Mouse (Mus musculus) neural tube, embryonic 12.5 days (tissue): ENCODE data around the gene Olfr449. TPM values are rescaled to one million over a fixed set of nuclear protein-coding genes. Genes with fewer than 3 reads are reported as not detected.

Experiments used
- ATAC-seq: fragments of 200-750 bp; cut with Nextera tagmentation; 2 replicates; pipeline ENCODE4 v1.8.0; 2017; ENCODE audit warnings: low read depth, mild to moderate bottlenecking, moderate TSS enrichment, moderate library complexity; ENCODE audit not compliant: low FRiP score
- H3K27ac ChIP-seq: fragments of 300-500 bp; sonication (generic); 2 replicates; pipeline ENCODE4 v1.5.1; 2016
- H3K27me3 ChIP-seq: fragments of 300-500 bp; sonication (generic); replicated peaks from 2 replicates; pipeline ENCODE4 v1.6.1; 2016; ENCODE audit warnings: mild to moderate bottlenecking
- H3K36me3 ChIP-seq: fragments of 300-500 bp; sonication (generic); 2 replicates; pipeline ENCODE4 v1.6.1; 2016; ENCODE audit warnings: mild to moderate bottlenecking
- H3K4me1 ChIP-seq: fragments of 300-500 bp; sonication (generic); 2 replicates; pipeline ENCODE4 v1.6.1; 2016
- H3K4me2 ChIP-seq: fragments of 300-500 bp; sonication (generic); replicated peaks from 2 replicates; pipeline ENCODE4 v1.6.1; 2016; ENCODE audit warnings: mild to moderate bottlenecking
- H3K4me3 ChIP-seq: fragments of 300-500 bp; sonication (generic); 2 replicates; pipeline ENCODE4 v1.5.1; 2016
- H3K9ac ChIP-seq: fragments of 300-500 bp; sonication (generic); 2 replicates; pipeline ENCODE4 v1.6.1; 2016; ENCODE audit warnings: mild to moderate bottlenecking
- H3K9me3 ChIP-seq: fragments of 300-500 bp; sonication (generic); 2 replicates; pipeline ENCODE4 v1.6.1; 2016; ENCODE audit warnings: mild to moderate bottlenecking
- WGBS: fragments of 180-500 bp; shearing (Covaris S2); methylation state at CpG from one replicate; pipeline ENCODE4 v1.1.7; 2016; 5-methylcytosine and 5-hydroxymethylcytosine counted together
- polyA plus RNA-seq: library from polyadenylated mRNA; unstranded; fragments of >200 nt; fragmentation: Nextera tagmentation; extraction: Ambion mirVana; gene quantifications from 2 replicates; pipeline ENCODE4 v1.2.1, GENCODE M21; 2016

Olfr449 gene
- not detected in 2 replicates for polyA plus RNA-seq

DNA sequence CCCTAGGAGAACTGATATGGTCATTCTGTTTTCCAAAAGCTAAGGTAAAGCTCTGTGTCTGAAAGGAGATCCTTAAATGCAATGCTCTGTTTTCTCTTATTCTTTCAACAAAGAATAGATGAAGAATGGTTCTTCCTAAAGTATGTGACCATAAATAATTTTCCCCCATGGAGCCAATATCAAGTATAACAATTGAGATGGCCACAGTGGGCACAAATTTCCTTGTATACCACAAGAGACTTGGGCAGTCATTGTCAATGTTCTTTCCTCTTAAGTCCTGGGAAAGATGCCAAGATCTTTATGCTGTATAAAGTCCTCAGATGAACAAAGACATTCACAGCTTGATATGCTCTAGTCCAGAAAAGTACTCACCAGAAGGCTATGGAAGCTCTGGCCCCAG lies at the start of gene Olfr449:
TSS of gene Olfr449 (plus strand) at position 301 of the 400 bp plus-strand sequence.
- Histone ChIP-seq H3K4me3 (no peak within 1 kb of the TSS), H3K4me1 (no peaks in the 10 kb centered on the region), H3K4me2 (no peak within 1 kb of the TSS), H3K27ac (no peak within 1 kb of the TSS), H3K9ac (no peak within 1 kb of the TSS), H3K27me3 (no peaks in the 10 kb centered on the region), H3K9me3 (no peaks in the 10 kb centered on the region), H3K36me3 (no peaks in the 10 kb centered on the region)
- ATAC-seq = no peak

DNA sequence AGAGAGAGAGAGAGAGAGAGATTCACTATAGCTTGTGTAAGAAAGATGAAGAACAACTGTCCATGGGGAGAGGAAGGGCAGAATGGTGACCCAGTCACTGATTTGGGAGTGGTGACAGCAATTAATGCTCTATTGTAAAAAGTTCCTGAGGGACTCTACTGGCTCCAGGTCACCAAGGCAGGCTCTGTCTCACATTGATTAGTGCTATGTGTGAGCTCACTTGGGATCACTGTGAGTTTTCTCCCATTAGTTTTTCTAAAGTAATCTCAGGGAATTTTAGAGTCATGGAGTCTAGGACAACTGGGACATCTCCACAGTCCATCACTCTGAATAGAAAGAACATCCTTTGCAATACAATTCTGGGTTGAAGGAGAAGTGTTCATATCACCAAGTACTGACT lies 49.4 kb upstream of the Olfr449 start, which contains the start of gene Olfr452:
TSS of gene Olfr452 (plus strand) at position 301 of the 400 bp plus-strand sequence.
- no peaks in the 10 kb centered on the region for H3K9me3 ChIP-seq
- H3K36me3 ChIP-seq = no peaks in the 10 kb centered on the region
- no peak within 1 kb of the TSS for H3K9ac ChIP-seq
- no peak within 1 kb of the TSS for H3K4me3 ChIP-seq
- no peaks in the 10 kb centered on the region for H3K4me1 ChIP-seq
- no peaks in the 10 kb centered on the region for H3K27me3 ChIP-seq
- H3K27ac ChIP-seq = no peak within 1 kb of the TSS
- H3K4me2 ChIP-seq = no peak within 1 kb of the TSS
- no peak for ATAC-seq

DNA sequence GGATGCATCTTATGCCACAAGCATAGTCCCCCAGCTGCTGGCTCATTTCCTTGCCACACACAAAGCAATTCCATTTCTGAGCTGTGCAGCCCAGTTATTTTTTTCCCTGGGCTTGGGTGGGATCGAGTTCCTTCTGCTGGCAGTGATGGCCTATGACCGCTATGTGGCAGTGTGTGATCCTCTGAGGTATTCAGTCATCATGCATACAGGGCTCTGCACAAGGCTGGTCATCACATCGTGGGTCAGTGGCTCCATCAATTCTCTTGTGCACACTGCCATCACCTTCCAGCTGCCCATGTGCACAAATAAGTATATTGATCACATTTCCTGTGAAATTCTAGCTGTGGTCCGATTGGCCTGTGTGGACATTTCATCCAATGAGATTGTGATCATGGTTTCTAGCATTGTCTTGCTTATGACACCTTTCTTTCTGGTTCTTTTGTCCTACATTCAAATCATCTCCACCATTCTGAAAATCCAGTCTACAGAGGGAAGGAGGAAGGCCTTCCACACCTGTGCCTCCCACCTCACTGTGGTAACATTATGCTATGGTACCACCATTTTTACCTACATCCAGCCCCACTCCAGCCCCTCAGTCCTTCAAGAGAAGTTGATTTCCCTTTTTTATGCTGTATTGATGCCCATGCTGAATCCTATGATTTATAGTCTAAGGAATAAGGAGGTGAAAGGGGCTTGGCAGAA lies 43.8 kb upstream of the Olfr449 start:
- Histone ChIP-seq H3K4me3 (no peak overlapping the region), H3K9me3 (no peaks in the 10 kb centered on the region), H3K9ac (no peak overlapping the region), H3K4me2 (no peak overlapping the region), H3K27me3 (no peaks in the 10 kb centered on the region), H3K27ac (no peak overlapping the region), H3K36me3 (no peaks in the 10 kb centered on the region), H3K4me1 (no peaks in the 10 kb centered on the region)
- 46% methylated on average over 4 of the region's 4 CpGs for WGBS
- peak; percentile 66 for ATAC-seq

DNA sequence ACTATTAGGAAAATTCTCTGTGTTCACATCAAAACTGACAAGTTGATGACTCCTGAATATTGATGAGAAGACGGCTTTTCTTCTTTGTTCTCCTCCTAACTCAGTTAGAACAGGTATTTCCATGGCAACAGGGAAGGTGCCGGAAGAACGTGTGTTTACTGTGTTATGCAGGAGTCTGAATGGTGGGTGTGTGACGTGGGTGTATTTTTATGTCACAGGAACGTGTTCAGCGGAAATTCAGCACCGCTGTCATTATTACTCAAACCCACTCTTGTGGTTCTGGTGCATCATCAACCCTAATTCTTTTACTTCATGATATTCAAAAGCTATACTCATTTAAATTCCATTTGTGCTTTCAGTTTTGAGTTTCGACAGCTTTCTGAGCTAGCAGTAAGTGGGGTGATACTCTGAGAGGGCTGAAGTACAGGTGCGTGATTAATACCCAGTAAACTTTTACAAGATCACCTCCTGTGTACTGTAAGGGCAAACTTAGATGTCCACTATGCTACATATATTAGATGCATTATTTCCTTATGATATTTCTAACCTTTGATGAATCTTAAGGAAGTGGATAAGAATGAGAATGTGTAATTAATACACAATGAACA lies 43.1 kb upstream of the Olfr449 start:
- Histone ChIP-seq H3K4me1 (no peaks in the 10 kb centered on the region), H3K9me3 (no peaks in the 10 kb centered on the region), H3K4me3 (no peak overlapping the region), H3K27me3 (no peaks in the 10 kb centered on the region), H3K9ac (no peak overlapping the region), H3K27ac (no peak overlapping the region), H3K36me3 (no peaks in the 10 kb centered on the region), H3K4me2 (no peak overlapping the region)
- WGBS = 78% methylated on average over 9 of the region's 9 CpGs
- ATAC-seq = no peak

- no peak overlapping the region for H3K4me2 ChIP-seq
- no peak overlapping the region for H3K27ac ChIP-seq
- no peaks in the 10 kb centered on the region for H3K9me3 ChIP-seq
- no peaks in the 10 kb centered on the region for H3K27me3 ChIP-seq
- WGBS = 95% methylated on average over 3 of the region's 3 CpGs
- no peak overlapping the region for H3K4me3 ChIP-seq
- ATAC-seq = no peak
- no peak overlapping the region for H3K9ac ChIP-seq
- H3K4me1 ChIP-seq = no peaks in the 10 kb centered on the region
- H3K36me3 ChIP-seq = no peaks in the 10 kb centered on the region
Measured at GRCm38 (mm10) chr6:42794982-42795381, 39.2 kb upstream of the Olfr449 start.

DNA sequence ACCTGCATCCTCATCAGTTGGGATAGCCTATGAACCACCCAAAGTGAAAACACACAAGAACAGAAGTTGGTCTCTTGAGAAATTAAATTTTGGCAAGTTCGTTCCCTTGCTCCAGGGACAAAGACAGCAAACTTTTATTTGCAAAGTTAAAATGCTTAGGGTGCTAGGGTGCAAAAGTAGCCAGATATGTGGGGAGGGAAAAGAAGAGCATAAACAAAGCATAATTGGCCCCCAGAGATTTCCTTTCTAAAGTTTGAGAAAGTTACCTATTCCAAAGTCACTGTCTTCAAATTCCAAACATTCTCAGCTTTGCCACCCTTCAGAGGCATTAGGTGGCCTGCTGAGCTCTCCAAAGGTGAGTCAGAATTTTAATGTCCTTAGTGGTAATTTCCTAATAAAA lies 22.5 kb upstream of the Olfr449 start, which contains the start of gene Olfr450:
TSS of gene Olfr450 (plus strand) at position 301 of the 400 bp plus-strand sequence.
- Histone ChIP-seq H3K4me3 (no peak within 1 kb of the TSS), H3K36me3 (no peaks in the 10 kb centered on the region), H3K27ac (no peak within 1 kb of the TSS), H3K27me3 (no peaks in the 10 kb centered on the region), H3K9me3 (no peaks in the 10 kb centered on the region), H3K4me1 (no peaks in the 10 kb centered on the region), H3K4me2 (no peak within 1 kb of the TSS), H3K9ac (no peak within 1 kb of the TSS)
- WGBS = 85% methylated on average over 1 of the region's 1 CpGs
- ATAC-seq = no peak

GRCm38 (mm10) chr6:42860222-42860819 lies 26.1 kb downstream of the Olfr449 start:
- WGBS = 17% methylated on average over 4 of the region's 4 CpGs
- peak; percentile 70; the same call in 1 of the 2 replicates for ATAC-seq
- no peaks in the 10 kb centered on the region for H3K4me1 ChIP-seq

DNA sequence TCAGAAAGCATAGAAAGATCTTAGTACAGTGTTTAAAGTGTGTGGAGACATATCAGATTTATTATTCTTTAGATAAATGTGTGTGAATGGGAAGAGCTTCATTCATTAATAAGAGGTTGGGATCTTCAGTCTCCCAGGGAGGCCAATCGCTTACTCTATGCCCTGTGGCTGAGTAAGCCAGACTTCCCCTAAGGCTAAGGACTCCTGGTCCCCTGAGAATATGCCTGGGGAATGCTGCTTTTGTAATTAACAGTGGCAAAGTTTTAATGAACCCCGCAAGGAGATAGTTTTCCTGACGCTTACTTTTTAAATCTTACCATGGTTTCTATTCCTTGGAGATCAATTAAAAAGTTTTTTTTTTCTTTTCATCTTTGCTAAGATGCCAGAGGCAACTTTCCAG lies 35.5 kb downstream of the Olfr449 start:
- Histone ChIP-seq H3K4me2 (no peak overlapping the region), H3K27ac (no peak overlapping the region), H3K27me3 (no peaks in the 10 kb centered on the region), H3K4me3 (no peak overlapping the region), H3K4me1 (no peaks in the 10 kb centered on the region), H3K9me3 (no peaks in the 10 kb centered on the region), H3K9ac (no peak overlapping the region), H3K36me3 (no peaks in the 10 kb centered on the region)
- 89% methylated on average over 3 of the region's 3 CpGs for WGBS
- ATAC-seq = no peak

More at GRCm38 (mm10) chr6:42860222-42860819, 26.1 kb downstream of the Olfr449 start:
- Histone ChIP-seq H3K9ac (no peak overlapping the region), H3K9me3 (no peaks in the 10 kb centered on the region), H3K4me2 (no peak overlapping the region), H3K4me3 (no peak overlapping the region), H3K36me3 (no peaks in the 10 kb centered on the region), H3K27ac (no peak overlapping the region), H3K27me3 (no peaks in the 10 kb centered on the region)

GRCm38 (mm10) chr6:42876323-42876722 lies 42.1 kb downstream of the Olfr449 start:
- H3K4me3 ChIP-seq = no peak overlapping the region
- H3K36me3 ChIP-seq = no peaks in the 10 kb centered on the region
- no peak overlapping the region for H3K4me2 ChIP-seq
- H3K4me1 ChIP-seq = no peaks in the 10 kb centered on the region
- H3K27me3 ChIP-seq = no peaks in the 10 kb centered on the region
- H3K27ac ChIP-seq = no peak overlapping the region
- no peak for ATAC-seq
- H3K9me3 ChIP-seq = no peaks in the 10 kb centered on the region
- no peak overlapping the region for H3K9ac ChIP-seq

Other genes starting within 250 kb of the Olfr449 start
- gene Tcaf3, start 236.7 kb upstream of the Olfr449 start, polyA plus RNA-seq = not detected in 2 replicates
- 3.5 and 4.5 TPM in 2 replicates for gene Tcaf2, start 189.1 kb upstream of the Olfr449 start, polyA plus RNA-seq
- 182 and 184 TPM in 2 replicates for gene Tcaf1, start 124.3 kb upstream of the Olfr449 start, polyA plus RNA-seq
- gene Olfr453, start 95.0 kb upstream of the Olfr449 start, polyA plus RNA-seq = not detected in 2 replicates
- not detected in 2 replicates for gene Olfr38, start 78.0 kb upstream of the Olfr449 start, polyA plus RNA-seq
- not detected in 2 replicates for gene Olfr452, start 49.3 kb upstream of the Olfr449 start, polyA plus RNA-seq
- gene Olfr450, start 22.4 kb upstream of the Olfr449 start, polyA plus RNA-seq = not detected in 2 replicates
- not detected in 2 replicates for gene Olfr448, start 56.1 kb downstream of the Olfr449 start, polyA plus RNA-seq
- gene Olfr447, start 74.5 kb downstream of the Olfr449 start, polyA plus RNA-seq = not detected in 2 replicates
- not detected in 2 replicates for gene Olfr446, start 87.0 kb downstream of the Olfr449 start, polyA plus RNA-seq
- not detected in 2 replicates for gene Olfr444, start 114.7 kb downstream of the Olfr449 start, polyA plus RNA-seq